Mouse (Mus musculus): ENCODE data around the gene Bcas3. TPM values are rescaled to one million over a fixed set of nuclear protein-coding genes. Genes with fewer than 3 reads are reported as not detected.

Gene Bcas3
- polyA plus RNA-seq, 1 experiment from 2014 or later = 28.5 TPM

DNA sequence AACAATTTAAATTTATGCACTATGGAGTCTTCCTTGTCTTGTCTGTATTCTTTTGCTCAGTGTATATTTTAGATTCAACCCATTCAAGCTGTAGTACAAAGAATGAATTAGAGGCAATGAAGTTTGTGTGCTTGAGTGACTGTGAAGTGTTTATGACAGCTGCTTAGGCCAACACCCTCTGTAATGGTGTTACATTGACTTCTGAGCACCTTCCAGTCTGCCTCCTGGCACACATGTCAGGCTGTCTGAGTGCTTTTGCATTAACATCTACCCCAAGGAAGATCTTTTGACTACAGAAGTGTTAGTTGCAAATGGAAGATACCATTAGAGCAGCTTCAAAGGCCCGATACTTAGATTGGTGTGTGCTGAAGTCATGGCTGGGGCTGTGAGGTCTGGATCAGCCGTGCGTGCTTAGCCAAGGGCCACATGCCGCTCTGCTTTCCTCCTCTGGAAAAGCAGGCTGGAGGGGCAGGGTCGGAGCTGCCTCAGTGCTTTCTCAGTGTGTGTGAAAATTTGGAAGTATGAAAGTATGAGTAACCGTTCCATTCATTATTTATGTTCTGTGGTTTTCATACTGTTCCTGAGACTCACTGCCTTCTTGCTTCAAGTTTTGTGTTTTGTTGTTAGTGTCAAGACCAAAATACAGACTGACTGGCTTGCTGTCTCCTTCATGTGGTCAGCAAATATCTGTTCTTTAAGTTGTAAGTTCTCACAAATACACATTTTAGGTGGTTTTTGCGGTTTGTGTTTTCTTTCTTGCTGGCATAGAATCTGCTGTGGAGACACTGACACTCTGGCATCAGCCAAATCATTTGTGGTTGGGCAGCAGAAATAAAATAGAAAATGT, 31.2 kb downstream of the Bcas3 start:
- H3K4me2 ChIP-seq (replicated peaks) = no peak overlapping the region
- H3K36me3 ChIP-seq = no peaks in the 10 kb centered on the region
- WGBS = 86% methylated on average over 7 of the region's 7 CpGs
- H3K9me3 ChIP-seq = no peaks in the 10 kb centered on the region
- no peak overlapping the region for H3K27ac ChIP-seq
- no peak for ATAC-seq
- H3K4me3 ChIP-seq (replicated peaks) = no peak overlapping the region
- no peaks in the 10 kb centered on the region for H3K27me3 ChIP-seq
- H3K9ac ChIP-seq (replicated peaks) = no peak overlapping the region
- no peaks in the 10 kb centered on the region for H3K4me1 ChIP-seq (replicated peaks)

DNA sequence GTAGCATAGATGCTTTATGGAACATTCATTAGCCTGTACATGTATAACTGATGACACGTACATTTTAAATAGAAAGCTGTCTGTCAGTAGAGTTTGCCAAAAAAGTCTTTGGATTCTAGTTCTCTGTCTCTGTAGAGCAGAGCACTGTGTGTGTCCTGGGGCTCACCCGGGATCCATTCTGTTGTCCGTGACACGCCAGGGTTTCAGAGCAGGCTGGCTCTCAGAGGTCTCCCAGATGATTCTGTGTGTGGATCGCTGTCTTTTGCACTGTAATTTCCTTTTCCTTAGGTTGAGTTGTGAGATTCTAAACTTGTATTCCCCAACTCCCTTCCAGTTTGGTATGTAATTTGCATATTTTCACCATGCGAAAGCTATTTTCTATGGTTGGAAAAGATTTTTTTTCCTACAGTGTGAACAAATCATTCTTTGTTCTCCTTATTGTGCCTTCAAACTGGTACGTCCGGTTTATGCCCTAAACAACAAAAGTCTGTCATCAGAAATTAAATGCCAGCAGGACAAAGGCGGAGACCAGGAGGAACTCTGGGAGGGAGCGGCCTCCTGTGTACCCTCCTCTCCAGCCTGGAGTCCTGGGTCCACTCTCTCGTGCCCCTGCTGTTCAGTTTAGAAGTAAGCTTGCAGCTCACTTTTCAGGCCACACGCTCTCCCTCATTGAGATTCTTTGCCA, 39.4 kb downstream of the Bcas3 start:
- Histone ChIP-seq H3K4me1 (replicated peaks) (peaks cover 14% of the 10 kb centered on the region), H3K9me3 (no peaks in the 10 kb centered on the region), H3K27me3 (no peaks in the 10 kb centered on the region), H3K9ac (replicated peaks) (no peak overlapping the region), H3K4me3 (replicated peaks) (no peak overlapping the region), H3K27ac (no peak overlapping the region), H3K36me3 (no peaks in the 10 kb centered on the region), H3K4me2 (replicated peaks) (peak overlapping the region; percentile 15; the same call in 1 of the 2 replicates)
- 40% methylated on average over 12 of the region's 12 CpGs for WGBS
- ATAC-seq = no peak

DNA sequence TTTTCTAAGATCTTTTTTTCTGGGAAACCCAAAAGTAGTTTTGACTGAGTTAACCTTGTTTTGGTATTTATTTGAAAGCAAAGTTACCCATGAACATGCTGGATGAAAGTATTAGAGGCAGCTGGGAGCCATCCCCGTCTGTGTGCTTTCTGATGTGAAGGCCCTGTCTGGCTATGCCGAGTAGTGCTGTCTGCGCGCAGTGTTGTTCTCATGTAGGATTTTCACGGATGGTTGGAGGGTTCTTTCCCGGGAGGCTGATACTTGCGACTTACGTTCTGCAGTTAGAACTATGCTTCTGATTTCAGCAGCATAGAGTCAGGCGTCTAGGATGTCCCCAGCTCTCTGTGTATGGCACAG, 39.9 kb downstream of the Bcas3 start:
- no peak for ATAC-seq
- peak overlapping the region; percentile 15; the same call in 1 of the 2 replicates for H3K4me2 ChIP-seq (replicated peaks)
- no peak overlapping the region for H3K27ac ChIP-seq
- H3K4me3 ChIP-seq (replicated peaks) = no peak overlapping the region
- no peaks in the 10 kb centered on the region for H3K27me3 ChIP-seq
- no peaks in the 10 kb centered on the region for H3K36me3 ChIP-seq
- WGBS = 25% methylated on average over 9 of the region's 9 CpGs
- no peaks in the 10 kb centered on the region for H3K9me3 ChIP-seq
- no peak overlapping the region for H3K9ac ChIP-seq (replicated peaks)
- H3K4me1 ChIP-seq (replicated peaks) = peaks cover 14% of the 10 kb centered on the region

DNA sequence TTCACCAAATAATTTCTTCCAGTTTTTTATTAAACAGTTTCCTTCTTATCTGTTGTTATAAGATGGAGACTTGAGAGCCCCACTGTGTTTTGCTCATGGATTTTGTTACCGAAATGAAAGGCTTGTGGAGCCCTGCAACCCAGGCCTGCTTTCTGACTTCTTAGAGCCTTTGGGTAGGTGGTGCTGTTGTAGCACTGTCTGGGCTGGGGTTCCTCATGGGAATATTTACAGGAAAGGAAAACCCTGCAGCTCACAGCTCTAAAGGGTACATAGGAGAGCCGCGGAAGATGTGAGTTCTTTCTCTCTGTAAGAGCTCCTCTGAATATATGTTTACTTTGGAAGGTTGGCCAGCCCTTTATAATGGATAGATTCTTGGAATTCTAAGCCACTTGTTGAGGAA, 41.0 kb downstream of the Bcas3 start:
- Histone ChIP-seq H3K4me1 (replicated peaks) (peaks cover 14% of the 10 kb centered on the region), H3K27ac (no peak overlapping the region), H3K4me3 (replicated peaks) (no peak overlapping the region), H3K4me2 (replicated peaks) (no peak overlapping the region), H3K9ac (replicated peaks) (no peak overlapping the region), H3K27me3 (no peaks in the 10 kb centered on the region), H3K36me3 (no peaks in the 10 kb centered on the region), H3K9me3 (no peaks in the 10 kb centered on the region)
- WGBS = 59% methylated on average over 3 of the region's 3 CpGs
- ATAC-seq = no peak

DNA sequence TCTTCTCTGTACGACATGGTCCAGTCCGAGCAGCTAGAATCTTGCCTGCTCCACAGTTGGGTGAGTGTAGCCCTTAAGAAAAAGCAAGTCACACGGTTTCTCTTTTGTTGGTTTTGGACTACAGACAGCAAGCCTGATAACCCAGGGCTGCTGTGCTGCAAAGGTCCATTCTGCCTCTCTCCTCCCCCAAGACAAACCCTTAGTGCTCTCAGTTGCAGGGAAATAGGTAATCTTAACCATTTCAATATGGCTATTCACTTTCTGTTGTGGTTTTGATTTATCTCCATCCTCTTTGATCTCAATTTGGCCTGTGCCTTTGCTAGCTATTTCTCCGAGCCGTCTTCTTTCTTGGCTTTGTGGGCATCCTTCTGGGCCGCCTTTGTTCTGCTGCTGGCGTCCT, 42.4 kb downstream of the Bcas3 start:
- Histone ChIP-seq H3K36me3 (no peaks in the 10 kb centered on the region), H3K27ac (no peak overlapping the region), H3K4me1 (replicated peaks) (peaks cover 14% of the 10 kb centered on the region), H3K27me3 (no peaks in the 10 kb centered on the region), H3K4me2 (replicated peaks) (no peak overlapping the region), H3K4me3 (replicated peaks) (no peak overlapping the region), H3K9ac (replicated peaks) (no peak overlapping the region), H3K9me3 (no peaks in the 10 kb centered on the region)
- WGBS = 18% methylated on average over 7 of the region's 7 CpGs
- ATAC-seq = no peak

DNA sequence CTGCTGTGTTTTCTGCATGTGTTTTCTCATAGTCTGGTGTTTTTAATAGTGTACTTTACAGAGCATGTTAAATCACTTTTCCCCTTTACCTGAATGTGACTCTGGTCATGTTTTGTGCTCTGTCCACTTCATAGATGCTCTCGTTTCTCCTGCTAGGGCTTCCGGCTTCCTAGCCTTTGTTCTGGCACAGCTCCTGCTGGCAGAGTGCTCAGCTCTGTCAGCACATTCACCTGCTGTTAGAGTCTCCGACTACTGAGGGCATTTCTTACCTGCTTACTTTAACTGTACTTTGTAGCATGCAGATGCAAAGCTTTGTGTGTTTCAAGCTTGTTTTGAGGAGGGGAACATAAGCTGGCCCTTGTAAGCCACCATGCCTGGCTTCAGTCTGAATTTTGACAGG, 53.6 kb downstream of the Bcas3 start:
- no peak overlapping the region for H3K4me3 ChIP-seq (replicated peaks)
- H3K9me3 ChIP-seq = no peaks in the 10 kb centered on the region
- H3K27me3 ChIP-seq = no peaks in the 10 kb centered on the region
- no peaks in the 10 kb centered on the region for H3K4me1 ChIP-seq (replicated peaks)
- no peak overlapping the region for H3K27ac ChIP-seq
- WGBS = 66% methylated on average over 3 of the region's 3 CpGs
- no peaks in the 10 kb centered on the region for H3K36me3 ChIP-seq
- no peak for ATAC-seq
- H3K9ac ChIP-seq (replicated peaks) = no peak overlapping the region
- no peak overlapping the region for H3K4me2 ChIP-seq (replicated peaks)

DNA sequence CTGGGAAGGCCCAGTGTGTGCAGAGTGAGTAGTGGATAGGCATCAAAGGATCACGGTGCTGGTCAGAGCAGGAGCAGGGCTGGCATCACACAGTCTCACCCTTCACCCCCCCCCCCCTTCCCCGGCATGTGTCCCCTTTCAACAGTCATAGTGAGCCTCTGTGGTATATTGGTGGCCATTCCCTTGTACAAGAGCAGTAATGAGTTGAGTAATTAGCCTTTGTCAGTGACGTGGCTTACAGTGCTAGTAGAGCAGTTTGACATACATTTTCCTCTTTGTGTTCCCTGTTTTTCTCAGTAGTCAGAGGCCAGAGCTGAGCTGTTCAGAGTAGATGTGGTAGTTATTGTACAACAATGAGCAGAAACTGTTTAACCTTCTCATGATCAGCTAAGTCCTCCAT, 54.7 kb downstream of the Bcas3 start:
- Histone ChIP-seq H3K27ac (no peak overlapping the region), H3K36me3 (no peaks in the 10 kb centered on the region), H3K9ac (replicated peaks) (no peak overlapping the region), H3K4me3 (replicated peaks) (no peak overlapping the region), H3K27me3 (no peaks in the 10 kb centered on the region), H3K4me1 (replicated peaks) (no peaks in the 10 kb centered on the region), H3K9me3 (no peaks in the 10 kb centered on the region), H3K4me2 (replicated peaks) (no peak overlapping the region)
- no peak for ATAC-seq
- 68% methylated on average over 3 of the region's 3 CpGs for WGBS

DNA sequence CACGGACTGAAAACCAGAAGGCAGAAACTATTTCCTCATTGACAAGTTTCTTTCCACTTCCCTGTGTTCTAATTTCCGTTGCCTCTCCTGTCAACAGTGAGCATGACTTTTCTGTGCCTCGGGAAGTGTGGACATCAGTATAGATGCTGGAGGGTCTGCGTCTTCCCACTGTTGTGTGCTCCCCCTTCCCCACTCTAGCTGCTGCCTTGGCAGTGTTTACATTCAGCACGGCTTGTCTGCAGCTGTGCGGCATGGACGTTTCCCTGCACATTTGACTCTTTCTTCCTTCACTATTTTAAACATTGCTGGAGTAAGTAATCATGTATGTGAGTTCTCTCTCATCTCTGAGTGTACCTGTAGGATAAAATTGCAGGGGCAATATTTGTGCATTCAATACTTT, 59.4 kb downstream of the Bcas3 start:
- no peak for ATAC-seq
- WGBS = 69% methylated on average over 7 of the region's 7 CpGs
- no peak overlapping the region for H3K9ac ChIP-seq (replicated peaks)
- H3K27ac ChIP-seq = no peak overlapping the region
- no peaks in the 10 kb centered on the region for H3K27me3 ChIP-seq
- no peaks in the 10 kb centered on the region for H3K36me3 ChIP-seq
- H3K4me3 ChIP-seq (replicated peaks) = no peak overlapping the region
- no peaks in the 10 kb centered on the region for H3K9me3 ChIP-seq
- no peak overlapping the region for H3K4me2 ChIP-seq (replicated peaks)
- H3K4me1 ChIP-seq (replicated peaks) = no peaks in the 10 kb centered on the region

DNA sequence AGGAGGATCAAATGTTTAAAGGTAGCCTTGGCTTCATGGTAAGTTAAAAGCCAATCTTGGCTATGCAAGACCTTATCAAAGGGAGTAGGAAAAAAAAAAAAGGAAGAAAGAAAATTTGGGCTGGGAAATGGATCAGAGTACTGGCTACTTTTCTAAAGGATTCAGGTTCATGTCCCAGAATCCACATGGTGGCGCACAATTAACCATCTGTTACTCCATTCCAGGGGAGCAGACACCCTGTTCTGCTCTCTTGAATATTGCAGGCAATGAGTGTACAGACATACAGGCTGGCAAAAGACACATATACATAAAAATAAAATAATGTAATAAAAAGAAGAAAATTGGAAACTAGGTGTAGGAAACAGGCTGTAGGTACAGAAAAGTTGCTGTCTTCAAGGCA, 61.5 kb downstream of the Bcas3 start:
- ATAC-seq = no peak
- H3K4me2 ChIP-seq (replicated peaks) = no peak overlapping the region
- 95% methylated on average over 1 of the region's 1 CpGs for WGBS

DNA sequence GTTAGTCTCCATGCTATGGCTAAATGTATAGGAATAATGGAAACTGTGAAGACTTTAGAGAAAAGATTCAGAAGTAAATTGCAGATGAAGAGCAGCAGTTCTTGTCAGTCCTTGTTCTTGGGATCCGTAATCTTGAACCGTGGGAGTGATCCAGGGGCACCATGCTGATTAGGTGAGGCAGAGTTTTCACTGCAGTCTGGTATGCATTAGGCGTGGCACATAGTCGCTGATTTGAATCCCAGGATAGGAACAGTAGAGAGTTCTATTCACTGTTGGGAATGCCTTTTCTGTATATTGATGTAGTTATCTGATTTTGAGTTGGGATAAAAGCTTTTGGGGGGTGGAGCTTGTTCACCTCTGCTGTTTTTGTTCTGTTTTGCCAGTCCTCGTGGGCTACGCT, 74.4 kb downstream of the Bcas3 start:
- no peaks in the 10 kb centered on the region for H3K4me1 ChIP-seq (replicated peaks)
- no peak for ATAC-seq
- 86% methylated on average over 6 of the region's 6 CpGs for WGBS
- H3K4me3 ChIP-seq (replicated peaks) = no peak overlapping the region
- H3K9me3 ChIP-seq = no peaks in the 10 kb centered on the region
- H3K36me3 ChIP-seq = no peaks in the 10 kb centered on the region
- no peak overlapping the region for H3K27ac ChIP-seq
- H3K4me2 ChIP-seq (replicated peaks) = no peak overlapping the region
- no peak overlapping the region for H3K9ac ChIP-seq (replicated peaks)
- H3K27me3 ChIP-seq = no peaks in the 10 kb centered on the region

More for the DNA sequence above, 61.5 kb downstream of the Bcas3 start:
- no peak overlapping the region for H3K27ac ChIP-seq
- no peaks in the 10 kb centered on the region for H3K4me1 ChIP-seq (replicated peaks)
- no peaks in the 10 kb centered on the region for H3K36me3 ChIP-seq
- no peak overlapping the region for H3K4me3 ChIP-seq (replicated peaks)
- no peak overlapping the region for H3K9ac ChIP-seq (replicated peaks)
- no peaks in the 10 kb centered on the region for H3K9me3 ChIP-seq
- no peaks in the 10 kb centered on the region for H3K27me3 ChIP-seq

DNA sequence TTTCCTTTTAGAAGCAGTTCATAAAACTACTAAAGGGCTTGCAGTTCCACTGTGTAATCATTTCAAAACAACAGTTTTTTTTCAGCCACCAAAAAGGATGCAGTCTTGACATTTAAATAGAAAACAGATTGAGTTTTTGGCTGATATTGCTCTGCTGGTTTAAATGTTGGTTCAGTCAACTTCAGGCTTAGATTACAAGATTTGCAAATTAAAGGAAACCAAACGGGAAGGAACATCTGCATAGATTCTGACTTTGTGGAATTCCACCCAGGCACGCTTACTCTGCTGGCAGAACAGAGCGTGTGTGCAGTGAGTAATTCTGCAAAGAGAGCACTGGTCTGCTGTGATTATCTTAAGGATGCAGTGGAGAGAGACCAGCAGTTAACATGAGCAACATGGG, 75.3 kb downstream of the Bcas3 start:
- Histone ChIP-seq H3K4me1 (replicated peaks) (no peaks in the 10 kb centered on the region), H3K4me3 (replicated peaks) (no peak overlapping the region), H3K27me3 (no peaks in the 10 kb centered on the region), H3K27ac (no peak overlapping the region), H3K36me3 (no peaks in the 10 kb centered on the region), H3K9me3 (no peaks in the 10 kb centered on the region), H3K4me2 (replicated peaks) (no peak overlapping the region), H3K9ac (replicated peaks) (no peak overlapping the region)
- WGBS = 61% methylated on average over 3 of the region's 3 CpGs
- no peak for ATAC-seq

DNA sequence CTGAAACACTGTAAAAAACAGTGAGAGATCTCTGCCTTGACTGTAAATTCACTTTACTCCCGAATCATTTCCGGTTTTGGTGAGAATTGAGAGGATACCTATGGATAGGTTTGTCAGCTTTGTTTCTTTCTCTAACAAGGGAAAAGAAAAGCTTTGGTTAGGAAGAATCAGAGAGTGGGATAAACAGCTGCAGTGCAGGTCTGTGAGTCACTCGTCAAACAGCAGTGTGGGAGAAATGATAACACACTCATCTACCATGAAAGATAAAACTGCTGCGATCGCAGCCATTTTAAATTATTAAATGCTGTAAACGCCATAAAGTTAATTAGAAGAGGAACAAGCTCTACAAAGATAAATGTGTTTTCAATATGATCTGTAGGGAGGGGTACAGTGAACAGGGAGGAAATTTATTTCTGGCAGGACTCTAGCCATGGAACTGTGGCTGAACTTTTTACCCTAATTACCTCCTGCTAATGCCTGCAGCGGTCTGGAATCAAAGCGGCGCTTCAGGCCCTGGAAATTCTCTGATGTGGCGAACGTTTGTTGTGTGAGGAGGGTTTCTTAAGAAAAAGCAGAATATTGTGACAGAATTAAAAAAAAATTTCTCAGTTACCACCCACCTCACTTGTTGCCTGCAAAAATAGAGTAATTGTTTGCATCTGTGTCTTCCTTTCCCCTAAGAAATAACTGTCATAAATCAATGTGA, 77.9 kb downstream of the Bcas3 start:
- Histone ChIP-seq H3K36me3 (no peaks in the 10 kb centered on the region), H3K4me3 (replicated peaks) (no peak overlapping the region), H3K9ac (replicated peaks) (no peak overlapping the region), H3K27me3 (no peaks in the 10 kb centered on the region), H3K9me3 (no peaks in the 10 kb centered on the region), H3K4me1 (replicated peaks) (no peaks in the 10 kb centered on the region), H3K27ac (no peak overlapping the region), H3K4me2 (replicated peaks) (no peak overlapping the region)
- ATAC-seq = no peak
- WGBS = 81% methylated on average over 11 of the region's 11 CpGs

All from midbrain, embryonic 13.5 days (tissue).